In genomic region chr2:151519000-151519399, GRCm38 (mm10) we compare ENCODE assay signal across 42 mouse cellular contexts. TPM values are rescaled to one million over a fixed set of nuclear protein-coding genes. Genes with fewer than 3 reads are reported as not detected.
DNase-seq lines count a peak whose midpoint lies in the region; ATAC-seq and TF ChIP-seq lines count a peak whose summit lies in the region.
"Had no signal": no experiment of that assay in that cellular context is flagged by ENCODE, and none has a peak within 500 bp of the region (broad histone marks: within the 10 kb centered on the region; RNA-seq: fewer than 3 reads in every experiment).

No protein-coding gene starts in this region.

- intact Hi-C loops in left cerebral cortex, adult 2 months (cut with DNase I) = no loop called here
- intact Hi-C loops in left cerebral cortex, postnatal 14 days (cut with DNase I) = no loop called here

- no peak overlapping the region for H3K9ac ChIP-seq in hindbrain, postnatal 0 days (replicated peaks; ENCODE audit: low read length)
- H3K9ac ChIP-seq: embryonic facial prominence, embryonic 15.5 days; forebrain, embryonic 12.5 days; kidney, embryonic 15.5 days; limb, embryonic 12.5 days; neural tube, embryonic 12.5 days had no signal

- DNase-seq in hindbrain, postnatal 0 days (ENCODE audit: low spot score) = no peak
- no peak for DNase-seq in hindbrain, embryonic 10.5 days (ENCODE audit: low spot score)
- DNase-seq in left cerebral cortex, adult 2 months (ENCODE audit: extremely low spot score in 1 of 2, low spot score in 2 of 2) = no peak
- DNase-seq in left cerebral cortex, postnatal 14 days (ENCODE audit: low spot score in 2 of 2) = no peak
- DNase-seq in Patski (ENCODE audit: low read depth, low spot score) = no peak
- DNase-seq in brain, adult 2 months (ENCODE audit: low read depth, low spot score) = peak; percentile 16
- no peak for DNase-seq in yolk sac, embryonic 10.5 days (ENCODE audit: low spot score)
- no peak for DNase-seq in gastrocnemius, postnatal 4 days (ENCODE audit: low spot score in 2 of 2)
- DNase-seq: adrenal gland, adult 2 months; adrenal gland, postnatal 36 days; B cell, adult 2 months; cerebellum, adult 2 months; cerebellum, postnatal 14 days; heart, postnatal 4 days; kidney, postnatal 4 days; layer of hippocampus, adult 9-11 months; lung, postnatal 14 days; right cerebral cortex, adult 18-20 months; spleen, adult 18-20 months; thymus, adult 18-20 months; thymus, postnatal 4 days had no signal

- in situ Hi-C loops in Patski (cut with MboI; ENCODE audit: low pct_unique_long_range_greater_than_20kb) = loop anchor here (25.0 kb wide), 1 partner anchor 732 kb away; the partner anchor contains the start of gene Pygb

- peaks cover 25% of the 10 kb centered on the region for H3K36me3 ChIP-seq in hindbrain, postnatal 0 days (ENCODE audit: insufficient read depth, low read length)
- peaks cover 67% of the 10 kb centered on the region for H3K36me3 ChIP-seq in hindbrain, embryonic 10.5 days

- CTCF ChIA-PET in Patski (lab: Charles Lee) = interaction anchor here (1.2 to 1.5 kb wide), 2 partner anchors 21 to 26 kb away, joined by 3 to 4 read pairs; no protein-coding TSS in a partner anchor

- ATAC-seq in hindbrain, postnatal 0 days = no peak
- ATAC-seq in Patski = no peak
- ATAC-seq: activated CD4-positive, CD25-positive, alpha-beta regulatory T cell, adult 4 months; hindbrain, embryonic 16.5 days; intestine, embryonic 16.5 days had no signal

- no peaks in the 10 kb centered on the region for H3K4me1 ChIP-seq in hindbrain, postnatal 0 days (ENCODE audit: insufficient read depth, low read length)
- no peaks in the 10 kb centered on the region for H3K4me1 ChIP-seq in hindbrain, embryonic 10.5 days (replicated peaks)
- H3K4me1 ChIP-seq: embryonic facial prominence, embryonic 10.5 days; embryonic facial prominence, embryonic 15.5 days; forebrain, embryonic 12.5 days; heart, embryonic 10.5 days; kidney, embryonic 15.5 days; limb, embryonic 12.5 days; neural tube, embryonic 12.5 days had no signal

- POLR2A ChIA-PET in Patski (lab: Charles Lee) = no interaction called here

- H3K9me3 ChIP-seq in hindbrain, postnatal 0 days (ENCODE audit: low read length) = no peaks in the 10 kb centered on the region
- no peaks in the 10 kb centered on the region for H3K9me3 ChIP-seq in hindbrain, embryonic 10.5 days
- H3K9me3 ChIP-seq: embryonic facial prominence, embryonic 10.5 days; embryonic facial prominence, embryonic 15.5 days; forebrain, embryonic 12.5 days; heart, embryonic 10.5 days; kidney, embryonic 15.5 days; limb, embryonic 12.5 days; neural tube, embryonic 12.5 days had no signal

- no peak overlapping the region for H3K4me2 ChIP-seq in hindbrain, postnatal 0 days (ENCODE audit: low read depth, low read length)
- H3K4me2 ChIP-seq: embryonic facial prominence, embryonic 15.5 days; forebrain, embryonic 12.5 days; kidney, embryonic 15.5 days; limb, embryonic 12.5 days; midbrain, embryonic 11.5 days; neural tube, embryonic 12.5 days had no signal

- peak; percentile 30; the same call in 1 of the 2 replicates for TF ChIP-seq CTCF in hindbrain, postnatal 0 days (IDR thresholded peaks at IDR 0.05; ENCODE audit: low read depth)
- peak; percentile 1; the same call in 1 of the 2 replicates for TF ChIP-seq CTCF in left cerebral cortex, adult 2 months (IDR thresholded peaks at IDR 0.05)
- TF ChIP-seq CTCF in Patski (IDR thresholded peaks at IDR 0.05) = peak; percentile 18

- no peak overlapping the region for H3K4me3 ChIP-seq in hindbrain, postnatal 0 days (ENCODE audit: low read length)
- H3K4me3 ChIP-seq in hindbrain, embryonic 10.5 days = no peak overlapping the region
- H3K4me3 ChIP-seq in left cerebral cortex, adult 2 months = no peak overlapping the region
- H3K4me3 ChIP-seq: embryonic facial prominence, embryonic 10.5 days; embryonic facial prominence, embryonic 15.5 days; forebrain, embryonic 12.5 days; heart, embryonic 10.5 days; kidney, embryonic 15.5 days; limb, embryonic 12.5 days; myocyte; neural tube, embryonic 12.5 days had no signal

- WGBS in hindbrain, postnatal 0 days = 97% methylated on average over 2 of the region's 2 CpGs
- 88% methylated on average over 2 of the region's 2 CpGs for WGBS in hindbrain, embryonic 10.5 days

- H3K27me3 ChIP-seq in hindbrain, postnatal 0 days (ENCODE audit: insufficient read depth, low read length) = no peaks in the 10 kb centered on the region
- no peaks in the 10 kb centered on the region for H3K27me3 ChIP-seq in hindbrain, embryonic 10.5 days (ENCODE audit: insufficient read depth, poor library complexity, severe bottlenecking)
- no peaks in the 10 kb centered on the region for H3K27me3 ChIP-seq in Patski
- H3K27me3 ChIP-seq: embryonic facial prominence, embryonic 15.5 days; forebrain, embryonic 12.5 days; kidney, embryonic 15.5 days; limb, embryonic 12.5 days; neural tube, embryonic 12.5 days had no signal

- H3K27ac ChIP-seq in hindbrain, postnatal 0 days = no peak overlapping the region
- no peak overlapping the region for H3K27ac ChIP-seq in hindbrain, embryonic 10.5 days
- H3K27ac ChIP-seq in left cerebral cortex, adult 2 months = no peak overlapping the region
- H3K27ac ChIP-seq: embryonic facial prominence, embryonic 10.5 days; embryonic facial prominence, embryonic 15.5 days; forebrain, embryonic 12.5 days; heart, embryonic 10.5 days; kidney, embryonic 15.5 days; limb, embryonic 12.5 days; neural tube, embryonic 12.5 days had no signal

RNA-seq across cellular contexts. Expression of gene Fkbp1a, which starts 23.3 kb away (rescaled TPM):
- 64.5 and 72.1 TPM in 2 replicates for total RNA-seq in hindbrain, postnatal 0 days (2014; rRNA removed)
- polyA plus RNA-seq in hindbrain, postnatal 0 days (2015; fragmentation: Nextera tagmentation; extraction: Ambion mirVana) = 624 and 631 TPM in 2 replicates
- polyA plus RNA-seq in hindbrain, embryonic 10.5 days (2016; fragmentation: Nextera tagmentation; extraction: Ambion mirVana) = 600 and 645 TPM in 2 replicates
- total RNA-seq in left cerebral cortex, adult 2 months (2021) = 100 to 1,000 TPM; 702 to 722 TPM
- total RNA-seq in left cerebral cortex, postnatal 14 days (2021) = 100 to 1,000 TPM; 619 to 633 TPM
- polyA plus RNA-seq in Patski (2021) = 230 TPM
- total RNA-seq in gastrocnemius, postnatal 4 days (2021) = 100 to 1,000 TPM; 292 to 323 TPM

RNA-seq across cellular contexts. Expression of gene Nsfl1c, which starts 25.0 kb away (rescaled TPM):
- total RNA-seq in hindbrain, postnatal 0 days (2014; rRNA removed) = 87.3 and 115 TPM in 2 replicates
- 233 and 237 TPM in 2 replicates for polyA plus RNA-seq in hindbrain, postnatal 0 days (2015; fragmentation: Nextera tagmentation; extraction: Ambion mirVana)
- polyA plus RNA-seq in hindbrain, embryonic 10.5 days (2016; fragmentation: Nextera tagmentation; extraction: Ambion mirVana) = 271 and 284 TPM in 2 replicates
- total RNA-seq in left cerebral cortex, adult 2 months (2021) = 100 to 1,000 TPM; 149 to 160 TPM
- total RNA-seq in left cerebral cortex, postnatal 14 days (2021) = 100 to 1,000 TPM; 138 TPM
- 172 TPM for polyA plus RNA-seq in Patski (2021)
- total RNA-seq in gastrocnemius, postnatal 4 days (2021) = 100 to 1,000 TPM; 132 to 145 TPM

RNA-seq across cellular contexts. Expression of gene 4921509C19Rik, which starts 43.0 kb away (rescaled TPM):
- not detected in 2 replicates for total RNA-seq in hindbrain, postnatal 0 days (2014; rRNA removed)
- not detected in 2 replicates for polyA plus RNA-seq in hindbrain, postnatal 0 days (2015; fragmentation: Nextera tagmentation; extraction: Ambion mirVana)
- not detected in 2 replicates for polyA plus RNA-seq in hindbrain, embryonic 10.5 days (2016; fragmentation: Nextera tagmentation; extraction: Ambion mirVana)
- not detected for total RNA-seq in left cerebral cortex, adult 2 months (2021)
- total RNA-seq in left cerebral cortex, postnatal 14 days (2021) = not detected
- polyA plus RNA-seq in Patski (2021) = not detected
- not detected for total RNA-seq in gastrocnemius, postnatal 4 days (2021)
- total RNA-seq: adrenal gland, adult 2 months; adrenal gland, postnatal 36 days; gastrocnemius, adult 18-20 months; heart, postnatal 4 days; left cerebral cortex, postnatal 25 days; liver, adult 2 months; midbrain, postnatal 0 days had no signal
- polyA plus RNA-seq: activated CD4-positive, CD25-positive, alpha-beta regulatory T cell, adult 4 months; adrenal gland, adult 2 months; cerebellum, adult 2 months; embryonic facial prominence, embryonic 10.5 days; embryonic facial prominence, embryonic 15.5 days; forebrain, embryonic 12.5 days; gonadal fat pad, adult 2 months; heart, embryonic 10.5 days; heart, embryonic 16.5 days; hindbrain, embryonic 16.5 days; intestine, embryonic 16.5 days; kidney, embryonic 15.5 days; limb, embryonic 12.5 days; liver, adult 2 months; liver, embryonic 16.5 days; midbrain, embryonic 11.5 days; midbrain, postnatal 0 days; myocyte; neural tube, embryonic 12.5 days; stomach, embryonic 16.5 days had no signal

RNA-seq across cellular contexts. Expression of gene Sdcbp2, which starts 53.4 kb away (rescaled TPM):
- 0.42 and 0.72 TPM in 2 replicates for total RNA-seq in hindbrain, postnatal 0 days (2014; rRNA removed)
- polyA plus RNA-seq in hindbrain, postnatal 0 days (2015; fragmentation: Nextera tagmentation; extraction: Ambion mirVana) = 1.3 and 1.4 TPM in 2 replicates
- polyA plus RNA-seq in hindbrain, embryonic 10.5 days (2016; fragmentation: Nextera tagmentation; extraction: Ambion mirVana) = 0.67 and 0.97 TPM in 2 replicates
- total RNA-seq in left cerebral cortex, adult 2 months (2021) = 1 to 10 TPM; 1.6 to 3.0 TPM
- 1 to 10 TPM; 1.2 to 1.6 TPM for total RNA-seq in left cerebral cortex, postnatal 14 days (2021)
- polyA plus RNA-seq in Patski (2021) = 0.17 TPM
- total RNA-seq in gastrocnemius, postnatal 4 days (2021) = 1 to 10 TPM; 1.5 to 1.8 TPM
- total RNA-seq: megakaryocyte, adult 5-6 weeks; midbrain, postnatal 0 days had no signal
